Mouse (Mus musculus): ENCODE results near the gene Kif23.

GRCm38 (mm10) chr9:61904201-61904600 is 42.4 kb downstream of the Kif23 start:
- no peak for TF ChIP-seq CTCF (IDR thresholded peaks at IDR 0.05; ENCODE audit: low read depth, low read length)
- no peak for TF ChIP-seq EP300 (IDR thresholded peaks at IDR 0.05; ENCODE audit: insufficient read depth, low read depth, low read length)
